Mouse (Mus musculus) olfactory bulb, adult 2 months (tissue): ENCODE results near the gene Ffar1.

ENCODE experiments used
- CTCF ChIP-seq: fragments of 200-500 bp; IDR thresholded peaks from 2 replicates; pipeline ENCODE4 v1.5.1; 2012; ENCODE audit warnings: low read depth, mild to moderate bottlenecking, low read length, moderate library complexity; ENCODE audit not compliant: insufficient read depth
- POLR2A ChIP-seq: fragments of 200-500 bp; IDR thresholded peaks from 2 replicates; pipeline ENCODE4 v1.6.1; 2012; ENCODE audit warnings: mild to moderate bottlenecking, low read depth, low read length, moderate library complexity; ENCODE audit not compliant: insufficient read depth

GRCm38 (mm10) chr7:30891746-30892145 lies 30.4 kb upstream of the Ffar1 start:
- TF ChIP-seq CTCF: no peak
- TF ChIP-seq POLR2A: no peak
